Mouse (Mus musculus): Measurements from ENCODE around the gene Phpt1.

Gene Phpt1

DNA sequence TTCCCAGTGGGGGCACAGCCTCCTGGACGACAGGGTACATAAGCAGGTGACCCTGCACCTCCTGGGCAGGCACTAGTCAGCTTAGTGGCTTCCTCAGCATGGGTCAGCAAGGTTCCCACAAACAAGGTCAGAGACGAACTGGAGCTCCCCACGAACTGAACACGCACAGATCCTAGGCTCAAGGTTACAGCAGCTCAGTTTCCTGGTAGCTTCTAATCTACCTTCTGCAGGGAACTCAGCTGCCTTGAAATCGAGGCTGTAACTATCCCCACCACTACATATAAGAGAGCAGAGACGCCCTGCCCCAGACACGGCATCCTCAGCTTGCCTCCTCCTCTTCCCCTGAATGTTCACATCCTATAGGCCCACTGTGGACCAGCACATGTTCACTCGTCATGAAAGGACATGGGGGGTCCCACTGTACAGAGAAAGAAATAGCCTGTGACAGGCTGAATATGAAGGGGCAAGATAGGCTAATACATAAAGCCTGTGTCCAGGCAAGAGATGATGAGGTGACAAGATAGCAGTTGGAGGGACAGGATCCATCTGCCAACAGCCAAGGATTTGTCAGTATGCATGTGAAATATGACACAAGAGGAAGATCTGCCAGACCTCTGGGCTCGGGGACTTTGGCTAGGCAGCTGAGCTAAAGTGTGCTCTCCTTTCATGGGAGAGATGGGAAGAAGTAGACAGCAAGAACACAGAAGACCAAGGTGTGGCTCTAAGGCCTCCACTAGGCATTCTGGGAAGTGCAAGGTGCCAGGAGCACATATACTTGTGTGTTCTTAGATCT lies 48.3 kb downstream of the Phpt1 start:
- in situ Hi-C loops (cut with MboI, MseI), result no loop called here
